Mouse (Mus musculus) olfactory bulb, adult 2 months (tissue): Measurements from ENCODE around the gene Prmt9.

Experiments
- CTCF ChIP-seq: fragments of 200-500 bp; IDR thresholded peaks from 2 replicates; pipeline ENCODE4 v1.5.1; 2012; ENCODE audit warnings: low read depth, mild to moderate bottlenecking, low read length, moderate library complexity; ENCODE audit not compliant: insufficient read depth
- POLR2A ChIP-seq: fragments of 200-500 bp; IDR thresholded peaks from 2 replicates; pipeline ENCODE4 v1.6.1; 2012; ENCODE audit warnings: mild to moderate bottlenecking, low read depth, low read length, moderate library complexity; ENCODE audit not compliant: insufficient read depth

DNA sequence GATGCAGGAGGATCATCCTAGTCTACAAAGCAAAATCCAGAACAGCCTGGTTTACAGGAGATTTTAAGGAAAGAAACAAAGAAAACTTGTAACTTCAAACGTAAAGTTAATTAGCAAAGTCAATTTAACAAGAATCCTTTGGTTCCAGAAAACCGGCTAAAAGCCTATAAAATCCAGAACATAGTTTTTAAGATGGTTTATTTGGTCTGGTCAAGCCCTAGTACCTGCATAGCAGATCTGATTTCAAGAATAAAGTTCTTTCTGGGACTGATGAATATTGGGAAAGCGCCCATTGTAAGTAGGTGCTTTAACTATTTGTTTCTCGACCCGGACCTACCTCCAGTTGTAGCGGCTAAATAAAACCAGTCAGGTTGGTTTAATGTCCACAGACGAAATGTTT lies 60.4 kb downstream of the Prmt9 start:
- TF ChIP-seq CTCF (no peak), POLR2A (no peak)
